Mouse (Mus musculus) neural tube, embryonic 15.5 days (tissue): ENCODE measurements around the gene Slc25a36. TPM values are rescaled to one million over a fixed set of nuclear protein-coding genes. Genes with fewer than 3 reads are reported as not detected.
A peak's percentile ranks its signal among the peaks of the same experiment; 100 is the strongest.

Experiments used
- ATAC-seq: fragments of 200-750 bp; cut with Nextera tagmentation; 2 replicates; pipeline ENCODE4 v1.8.0; 2017; ENCODE audit warnings: mild to moderate bottlenecking, moderate TSS enrichment, moderate library complexity; ENCODE audit not compliant: low FRiP score
- H3K27ac ChIP-seq: fragments of 300-500 bp; sonication (generic); replicated peaks from 2 replicates; pipeline ENCODE4 v1.5.1; 2015; ENCODE audit warnings: mild to moderate bottlenecking, inconsistent platforms
- H3K27me3 ChIP-seq: fragments of 300-500 bp; sonication (generic); replicated peaks from 2 replicates; pipeline ENCODE4 v1.6.1; 2015; ENCODE audit warnings: inconsistent platforms
- H3K36me3 ChIP-seq: fragments of 300-500 bp; sonication (generic); 2 replicates; pipeline ENCODE4 v1.6.1; 2015; ENCODE audit warnings: inconsistent platforms
- H3K4me1 ChIP-seq: fragments of 300-500 bp; sonication (generic); 2 replicates; pipeline ENCODE4 v1.6.1; 2015; ENCODE audit warnings: inconsistent platforms
- H3K4me2 ChIP-seq: fragments of 300-500 bp; sonication (generic); 2 replicates; pipeline ENCODE4 v1.6.1; 2015; ENCODE audit warnings: inconsistent platforms, mild to moderate bottlenecking, moderate library complexity
- H3K4me3 ChIP-seq: fragments of 300-500 bp; sonication (generic); replicated peaks from 2 replicates; pipeline ENCODE4 v1.5.1; 2015; ENCODE audit warnings: mild to moderate bottlenecking, inconsistent platforms
- H3K9ac ChIP-seq: fragments of 300-500 bp; sonication (generic); replicated peaks from 2 replicates; pipeline ENCODE4 v1.6.1; 2015; ENCODE audit warnings: mild to moderate bottlenecking, inconsistent platforms
- H3K9me3 ChIP-seq: fragments of 300-500 bp; sonication (generic); replicated peaks from 2 replicates; pipeline ENCODE4 v1.6.1; 2016; ENCODE audit warnings: inconsistent platforms
- WGBS: fragments of 180-500 bp; shearing (Covaris S2); methylation state at CpG from one replicate; pipeline ENCODE4 v1.1.7; 2015; ENCODE audit warnings: mixed read lengths; 5-methylcytosine and 5-hydroxymethylcytosine counted together
- polyA plus RNA-seq: library from polyadenylated mRNA; unstranded; fragments of >200 nt; fragmentation: Nextera tagmentation; extraction: Ambion mirVana; gene quantifications from 2 replicates; pipeline ENCODE4 v1.2.1, GENCODE M21; 2015

Slc25a36 gene
- polyA plus RNA-seq, 1 experiment from 2014 or later, result 74.2 TPM

DNA sequence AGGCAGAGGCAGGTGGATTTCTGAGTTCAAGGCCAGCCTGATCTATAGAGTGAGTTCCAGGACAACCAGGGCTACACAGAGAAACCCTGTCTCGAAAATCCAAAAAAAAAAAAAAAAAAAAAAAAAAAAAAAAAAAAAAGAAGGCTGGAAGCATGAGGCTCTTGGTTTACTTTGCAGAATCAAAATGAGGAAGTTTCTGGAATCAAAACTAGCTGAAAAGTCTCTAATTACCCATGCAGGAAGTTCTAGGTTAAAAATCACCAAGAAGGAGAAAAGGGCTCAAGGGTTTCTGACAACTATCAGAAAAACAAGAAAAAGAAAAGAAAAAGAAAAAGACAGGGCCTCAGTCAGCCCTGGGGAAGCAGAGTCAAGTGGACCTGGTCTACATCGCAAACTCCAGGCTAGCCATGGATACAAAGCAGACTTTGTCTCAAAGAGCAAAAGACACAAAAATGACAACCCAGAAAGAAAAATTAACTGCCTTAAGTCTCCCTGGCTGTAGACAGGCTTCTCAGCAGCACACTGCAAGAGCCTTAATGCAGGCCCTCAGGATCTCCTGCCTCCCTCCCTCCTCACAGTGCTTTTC, 5.5 kb downstream of the Slc25a36 start:
- no peak overlapping the region for H3K9ac ChIP-seq
- WGBS, result 85% methylated on average over 2 of the region's 2 CpGs
- peaks cover 22% of the 10 kb centered on the region for H3K4me1 ChIP-seq
- H3K36me3 ChIP-seq, result no peaks in the 10 kb centered on the region
- no peaks in the 10 kb centered on the region for H3K27me3 ChIP-seq
- ATAC-seq, result no peak
- H3K9me3 ChIP-seq, result no peaks in the 10 kb centered on the region
- H3K27ac ChIP-seq, result no peak overlapping the region
- no peak overlapping the region for H3K4me3 ChIP-seq
- no peak overlapping the region for H3K4me2 ChIP-seq

DNA sequence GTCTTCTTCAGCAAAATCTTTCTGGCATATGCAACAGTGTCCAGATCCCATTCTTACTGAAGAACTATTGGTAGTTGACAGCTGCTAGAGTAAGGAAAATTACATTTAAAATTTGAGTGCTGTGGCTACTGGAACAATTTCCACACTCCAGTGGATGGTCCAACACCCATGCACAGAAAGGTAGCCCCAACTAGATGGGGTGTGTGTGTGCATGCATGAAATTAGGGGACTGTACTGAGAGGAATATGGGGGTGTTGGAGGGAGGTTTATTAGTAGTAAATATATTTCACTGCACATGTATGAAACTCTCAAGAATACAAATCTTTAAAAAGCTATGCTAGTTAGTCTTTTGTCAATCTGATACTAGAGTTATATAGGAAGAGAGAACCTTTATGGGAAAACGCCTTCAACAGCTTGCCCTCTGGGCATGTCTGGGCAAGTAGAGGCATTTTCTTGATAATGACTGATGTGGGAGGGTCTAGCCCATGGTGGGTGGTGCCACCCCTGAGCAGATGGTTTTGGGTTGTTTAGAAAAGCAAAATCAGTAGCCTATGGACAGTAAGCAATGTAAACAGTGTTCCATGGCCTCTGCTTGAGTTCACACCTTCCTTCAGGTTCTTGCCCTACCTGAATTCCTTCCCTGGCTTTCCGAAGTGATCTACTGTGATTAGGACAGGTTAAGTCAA, 7.4 kb downstream of the Slc25a36 start:
- ATAC-seq, result no peak
- Histone ChIP-seq H3K27ac (no peak overlapping the region), H3K27me3 (no peaks in the 10 kb centered on the region), H3K36me3 (peaks cover 7% of the 10 kb centered on the region; the same call in 1 of the 2 replicates), H3K9me3 (no peaks in the 10 kb centered on the region), H3K9ac (no peak overlapping the region), H3K4me2 (no peak overlapping the region), H3K4me1 (peaks cover 9% of the 10 kb centered on the region; the same call in 1 of the 2 replicates), H3K4me3 (no peak overlapping the region)
- 82% methylated on average over 2 of the region's 2 CpGs for WGBS

DNA sequence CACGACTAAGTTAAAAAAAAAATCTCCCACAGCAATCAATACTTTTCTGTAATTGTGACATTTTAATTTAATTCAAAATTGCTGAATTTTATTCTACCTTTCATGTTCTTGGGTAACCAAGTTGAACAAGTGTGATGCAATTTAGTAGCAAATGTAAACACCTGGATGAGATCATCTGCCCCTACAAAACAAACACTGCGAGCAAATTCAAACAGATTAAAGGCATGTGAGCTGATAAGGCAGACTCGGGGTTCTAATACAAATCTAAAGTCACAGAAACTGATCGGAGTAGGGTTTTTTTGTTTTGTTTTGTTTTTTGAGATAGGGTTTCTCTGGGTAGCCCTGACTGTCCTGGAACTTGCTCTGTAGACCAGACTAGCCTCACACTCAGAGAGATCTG, 12.0 kb downstream of the Slc25a36 start:
- Histone ChIP-seq H3K4me1 (0 out of 2 replicates have a peak, but pooled peaks cover 2% of the 10 kb centered on the region), H3K9ac (no peak overlapping the region), H3K4me3 (no peak overlapping the region), H3K27ac (no peak overlapping the region), H3K36me3 (peaks cover 37% of the 10 kb centered on the region), H3K9me3 (no peaks in the 10 kb centered on the region), H3K4me2 (no peak overlapping the region), H3K27me3 (no peaks in the 10 kb centered on the region)
- no peak for ATAC-seq
- 89% methylated on average over 4 of the region's 4 CpGs for WGBS

DNA sequence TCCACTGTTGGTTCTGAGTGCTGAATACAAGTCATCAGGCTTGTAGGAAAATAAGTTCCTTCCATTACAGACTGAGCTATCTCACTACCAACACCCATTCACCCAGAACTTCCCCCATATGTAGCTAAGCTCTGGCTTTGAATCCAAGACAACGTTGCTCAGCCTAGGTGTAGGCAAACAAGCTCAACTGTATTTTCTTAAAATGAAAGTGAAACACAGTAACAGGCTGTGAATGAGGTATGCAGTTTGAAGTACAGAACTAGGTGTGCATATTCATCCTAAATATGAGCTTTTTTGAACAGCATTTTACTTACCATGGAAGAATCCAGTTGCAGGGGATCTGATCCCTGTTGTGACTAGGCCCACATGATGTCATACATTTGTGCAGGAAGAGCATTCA, 14.8 kb downstream of the Slc25a36 start:
- 91% methylated on average over 1 of the region's 1 CpGs for WGBS
- Histone ChIP-seq H3K27me3 (no peaks in the 10 kb centered on the region), H3K4me1 (no peaks in the 10 kb centered on the region), H3K9ac (no peak overlapping the region), H3K4me2 (no peak overlapping the region), H3K9me3 (no peaks in the 10 kb centered on the region), H3K4me3 (no peak overlapping the region), H3K27ac (no peak overlapping the region), H3K36me3 (peaks cover 49% of the 10 kb centered on the region)
- ATAC-seq, result no peak

DNA sequence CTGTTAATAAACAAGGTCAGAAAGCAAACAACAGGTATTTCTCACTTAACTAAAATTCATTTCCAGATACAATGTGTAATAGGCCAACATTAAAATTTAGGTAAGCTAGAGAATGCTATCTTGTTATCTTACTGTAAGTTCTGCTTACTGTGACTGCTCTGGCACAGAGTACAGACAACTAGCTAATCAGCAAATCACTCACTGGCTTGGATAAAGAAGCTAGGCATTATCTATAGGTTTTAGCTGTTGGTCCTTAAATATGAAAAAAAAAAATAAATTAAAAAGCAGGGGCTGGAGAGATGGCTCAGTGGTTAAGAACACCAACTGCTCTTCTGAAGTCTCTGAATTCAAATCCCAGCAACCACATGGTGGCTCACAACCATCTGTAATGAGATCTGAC, 23.1 kb downstream of the Slc25a36 start:
- Histone ChIP-seq H3K4me1 (no peaks in the 10 kb centered on the region), H3K4me2 (no peak overlapping the region), H3K9me3 (no peaks in the 10 kb centered on the region), H3K27me3 (no peaks in the 10 kb centered on the region), H3K27ac (no peak overlapping the region), H3K9ac (no peak overlapping the region), H3K36me3 (peaks cover 16% of the 10 kb centered on the region), H3K4me3 (no peak overlapping the region)
- ATAC-seq, result no peak

DNA sequence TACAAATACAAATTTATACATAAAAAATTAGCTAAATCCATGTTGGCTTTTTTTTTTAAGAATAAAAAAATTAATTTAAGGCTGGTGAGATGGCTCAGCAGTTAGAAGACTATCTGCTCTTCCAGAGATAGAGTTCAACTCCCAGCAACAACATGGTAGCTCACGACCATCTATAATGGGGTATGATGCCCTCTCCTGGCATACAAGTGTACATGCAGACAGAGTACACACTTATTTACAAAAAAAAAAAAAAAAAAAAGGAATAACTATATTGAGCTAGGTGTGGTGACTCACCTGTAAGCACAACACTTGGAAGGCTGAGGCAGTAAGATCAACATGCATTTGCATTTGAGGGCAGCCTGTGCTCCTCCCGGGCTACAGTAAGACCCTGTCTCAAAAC, 26.3 kb downstream of the Slc25a36 start:
- Histone ChIP-seq H3K4me3 (no peak overlapping the region), H3K27me3 (no peaks in the 10 kb centered on the region), H3K9me3 (no peaks in the 10 kb centered on the region), H3K4me2 (no peak overlapping the region), H3K4me1 (no peaks in the 10 kb centered on the region), H3K27ac (no peak overlapping the region), H3K36me3 (peaks cover 16% of the 10 kb centered on the region), H3K9ac (no peak overlapping the region)
- 92% methylated on average over 2 of the region's 2 CpGs for WGBS
- no peak for ATAC-seq

DNA sequence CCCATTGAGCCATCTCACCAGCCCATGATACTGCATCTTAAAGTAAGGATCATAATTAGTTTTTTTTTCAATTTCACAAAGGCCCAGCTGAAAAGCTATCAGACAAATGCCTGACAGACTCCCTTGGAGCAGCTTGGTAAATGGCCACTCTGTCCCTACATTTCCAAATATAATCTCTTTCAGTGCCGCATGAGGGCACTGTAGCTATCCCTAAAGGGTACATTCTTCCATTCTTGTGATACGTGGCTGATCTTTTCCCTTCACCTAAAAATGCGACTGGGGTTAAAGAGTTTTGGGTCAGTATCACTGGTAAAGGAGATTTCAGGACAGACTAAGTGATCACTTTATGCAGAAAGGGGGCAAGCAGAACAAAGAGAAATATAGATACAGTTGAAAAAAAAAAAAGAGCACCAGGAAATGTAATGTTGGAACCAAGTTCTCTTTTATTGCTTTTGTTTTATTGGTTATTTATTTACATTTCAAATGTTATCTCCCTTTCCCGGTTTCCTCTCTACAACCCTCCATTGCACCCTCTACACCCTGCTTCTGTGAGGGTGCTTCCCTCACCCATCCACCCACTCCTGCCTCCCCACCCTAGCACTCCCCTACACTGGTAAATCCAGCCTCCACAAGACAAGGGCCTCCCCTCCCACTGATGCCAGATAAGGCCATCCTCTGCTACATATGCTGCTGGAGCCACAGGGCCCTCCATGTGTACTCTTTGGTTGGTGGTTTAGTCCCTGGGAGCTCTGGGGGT, 29.7 kb downstream of the Slc25a36 start:
- no peaks in the 10 kb centered on the region for H3K4me1 ChIP-seq
- ATAC-seq, result no peak
- peaks cover 21% of the 10 kb centered on the region for H3K36me3 ChIP-seq
- 83% methylated on average over 4 of the region's 4 CpGs for WGBS
- no peak overlapping the region for H3K4me3 ChIP-seq
- H3K4me2 ChIP-seq, result no peak overlapping the region
- H3K9me3 ChIP-seq, result no peaks in the 10 kb centered on the region
- no peak overlapping the region for H3K27ac ChIP-seq
- no peak overlapping the region for H3K9ac ChIP-seq
- no peaks in the 10 kb centered on the region for H3K27me3 ChIP-seq

DNA sequence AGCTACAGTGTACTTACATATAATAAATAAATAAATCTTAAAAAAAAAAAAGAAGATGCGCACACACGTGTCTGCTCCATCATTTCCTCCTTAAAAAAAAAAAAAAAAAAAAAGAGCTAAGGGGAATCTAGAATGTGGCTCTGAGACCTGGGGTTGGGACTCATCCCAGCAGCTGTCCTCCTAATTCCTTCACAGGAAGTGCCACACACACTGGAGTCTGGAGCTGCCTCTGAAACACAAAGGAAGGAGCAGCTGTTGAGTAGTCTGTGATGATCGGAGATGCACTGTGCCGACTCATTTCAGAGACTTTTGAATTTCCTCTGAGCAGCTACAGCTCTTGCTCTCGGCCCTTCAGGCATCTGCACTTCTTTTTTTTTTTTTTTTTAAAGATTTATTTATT, 41.0 kb downstream of the Slc25a36 start:
- Histone ChIP-seq H3K4me1 (peaks cover 12% of the 10 kb centered on the region), H3K27ac (no peak overlapping the region)
- WGBS, result 81% methylated on average over 5 of the region's 5 CpGs

DNA sequence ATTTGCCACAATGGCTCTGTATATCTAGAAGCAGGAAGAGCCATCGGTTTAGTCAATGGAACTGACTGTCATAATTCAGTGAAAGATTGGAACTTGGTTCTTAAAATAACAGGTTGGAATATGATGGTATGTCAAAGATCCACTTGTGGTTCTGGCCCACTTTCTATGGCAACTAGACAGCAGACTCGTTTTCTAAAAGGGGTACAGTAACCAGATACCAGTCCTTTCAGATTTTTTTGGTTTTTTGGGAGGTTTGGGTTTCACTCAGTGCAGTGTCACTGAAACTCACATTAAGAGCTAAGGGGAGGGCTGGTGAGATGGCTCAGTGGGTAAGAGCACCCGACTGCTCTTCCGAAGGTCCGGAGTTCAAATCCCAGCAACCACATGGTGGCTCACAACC, 41.5 kb downstream of the Slc25a36 start:
- no peak overlapping the region for H3K4me3 ChIP-seq

More for the DNA sequence above, 41.0 kb downstream of the Slc25a36 start:
- Histone ChIP-seq H3K4me2 (no peak overlapping the region), H3K36me3 (peaks cover 6% of the 10 kb centered on the region), H3K9ac (no peak overlapping the region), H3K27me3 (no peaks in the 10 kb centered on the region), H3K9me3 (no peaks in the 10 kb centered on the region), H3K4me3 (no peak overlapping the region)
- no peak for ATAC-seq

DNA sequence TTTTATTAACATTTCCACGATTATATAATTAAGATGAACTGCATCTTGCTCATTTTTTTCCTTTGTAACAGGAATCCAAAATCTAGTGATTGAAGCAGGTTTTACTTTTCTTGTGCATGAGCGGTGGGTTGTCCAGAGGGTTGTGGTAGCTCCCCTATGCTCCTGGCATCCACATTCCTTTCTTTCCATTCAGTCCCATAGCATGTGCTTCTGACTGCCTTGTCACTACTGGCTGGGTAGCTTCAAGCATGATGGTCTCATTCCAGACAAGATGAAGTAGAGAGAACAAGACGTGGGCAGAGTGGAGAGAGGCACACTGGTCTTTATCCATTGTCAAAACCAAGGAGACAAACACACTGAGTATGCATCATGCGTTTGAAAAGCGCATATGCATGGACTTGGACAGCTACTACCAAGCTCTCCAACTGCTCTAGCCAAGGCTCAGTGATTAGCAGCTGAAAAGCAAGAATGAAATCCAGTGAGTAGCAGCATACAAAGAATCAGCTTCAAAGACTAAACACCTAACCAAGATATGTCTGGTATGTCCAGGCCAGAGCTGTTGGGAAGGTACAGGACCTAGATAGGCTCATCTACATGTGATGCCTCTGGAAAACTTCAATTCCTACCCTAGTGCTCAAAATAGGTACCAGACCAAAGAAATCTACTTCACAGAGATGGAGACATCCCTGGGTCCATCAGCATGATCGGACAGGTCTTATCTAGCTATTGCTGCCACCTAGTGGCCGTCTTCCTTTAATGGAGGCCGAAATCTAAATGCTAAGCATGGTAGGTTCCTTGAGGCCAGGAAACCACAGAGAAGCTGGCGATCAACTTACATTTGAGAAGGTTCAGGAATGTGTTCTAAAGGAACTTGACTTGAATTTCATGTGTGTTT, 42.5 kb downstream of the Slc25a36 start:
- no peak overlapping the region for H3K4me2 ChIP-seq
- no peak overlapping the region for H3K9ac ChIP-seq
- H3K4me1 ChIP-seq, result peaks cover 12% of the 10 kb centered on the region
- H3K9me3 ChIP-seq, result no peaks in the 10 kb centered on the region
- H3K27me3 ChIP-seq, result no peaks in the 10 kb centered on the region
- 49% methylated on average over 9 of the region's 9 CpGs for WGBS
- peak; percentile 72 for ATAC-seq
- no peaks in the 10 kb centered on the region for H3K36me3 ChIP-seq
- no peak overlapping the region for H3K4me3 ChIP-seq
- no peak overlapping the region for H3K27ac ChIP-seq

More for the DNA sequence above, 41.5 kb downstream of the Slc25a36 start:
- Histone ChIP-seq H3K27me3 (no peaks in the 10 kb centered on the region), H3K9ac (no peak overlapping the region), H3K4me2 (no peak overlapping the region), H3K27ac (no peak overlapping the region), H3K36me3 (peaks cover 5% of the 10 kb centered on the region; the same call in 1 of the 2 replicates), H3K4me1 (peaks cover 12% of the 10 kb centered on the region), H3K9me3 (no peaks in the 10 kb centered on the region)
- no peak for ATAC-seq
- WGBS, result 91% methylated on average over 5 of the region's 5 CpGs

DNA sequence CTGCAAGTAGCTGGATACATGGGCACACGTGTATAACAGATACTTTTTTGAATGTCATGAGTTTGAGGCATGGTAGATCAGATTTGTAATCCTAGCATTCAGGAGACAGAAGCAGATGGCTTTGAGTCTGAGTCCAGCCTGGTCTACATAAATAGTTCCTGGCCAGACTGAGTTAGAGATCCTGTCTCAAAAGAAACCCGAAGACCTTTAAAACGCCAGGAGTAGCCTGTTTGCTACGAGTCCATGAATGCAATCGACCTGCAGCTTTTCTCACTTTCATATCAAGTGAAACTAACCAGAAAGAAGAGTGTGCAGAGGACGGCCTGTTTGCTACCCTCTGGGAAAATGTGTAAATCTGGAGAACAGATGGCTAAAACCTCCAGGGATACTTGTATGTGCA, 43.2 kb downstream of the Slc25a36 start:
- peaks cover 12% of the 10 kb centered on the region for H3K4me1 ChIP-seq
- no peak overlapping the region for H3K4me3 ChIP-seq
- H3K27ac ChIP-seq, result no peak overlapping the region
- no peaks in the 10 kb centered on the region for H3K9me3 ChIP-seq
- 64% methylated on average over 6 of the region's 6 CpGs for WGBS
- H3K27me3 ChIP-seq, result no peaks in the 10 kb centered on the region
- H3K4me2 ChIP-seq, result no peak overlapping the region
- no peak overlapping the region for H3K9ac ChIP-seq
- H3K36me3 ChIP-seq, result no peaks in the 10 kb centered on the region
- no peak for ATAC-seq
